In the genomic region with DNA sequence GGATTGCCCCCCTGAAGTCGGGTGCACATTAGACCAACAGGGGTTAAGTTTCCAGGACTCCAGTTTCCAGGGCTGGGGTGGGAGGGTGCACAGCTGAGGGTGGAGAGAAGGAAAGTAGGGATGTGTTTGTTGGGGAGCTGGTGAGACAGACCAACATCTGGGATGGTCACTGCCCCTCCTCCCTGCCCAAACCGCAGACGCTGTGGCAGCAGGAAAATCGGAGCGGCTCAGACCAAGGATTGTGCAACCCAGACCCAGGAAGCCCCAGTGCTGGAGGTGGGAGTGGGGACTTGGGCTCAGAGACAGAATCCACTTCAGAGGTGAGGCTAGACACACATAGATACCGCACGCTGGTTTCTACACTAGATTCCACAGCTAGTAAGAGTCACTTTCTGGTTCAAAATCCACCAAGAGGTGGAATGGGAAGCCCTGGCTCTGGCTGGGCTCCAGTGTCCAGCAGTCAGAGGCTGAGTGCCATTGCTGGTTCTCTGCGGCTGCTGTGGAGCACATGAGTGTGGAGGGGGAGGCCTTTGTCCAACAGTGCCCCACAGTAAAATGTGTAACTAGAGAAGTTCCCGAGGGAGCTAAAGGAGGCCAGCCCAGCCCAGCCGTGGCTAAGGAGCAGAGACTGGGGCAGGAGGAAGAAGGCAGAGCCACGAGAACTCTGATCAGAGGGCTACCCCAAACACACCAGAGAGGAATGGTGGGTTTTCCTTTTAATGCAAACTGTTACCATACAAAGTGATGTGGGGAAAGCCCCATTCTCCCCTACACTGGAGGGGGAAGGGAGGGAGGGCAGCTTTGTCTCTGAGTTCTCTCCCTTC, we compare ENCODE assay signal across 8 mouse cellular contexts. TPM values are rescaled to one million over a fixed set of nuclear protein-coding genes. Genes with fewer than 3 reads are reported as not detected.
DNase-seq lines count a peak whose midpoint lies in the region; ATAC-seq and TF ChIP-seq lines count a peak whose summit lies in the region.
"Had no signal": no experiment of that assay in that cellular context is flagged by ENCODE, and none has a peak within 500 bp of the region (broad histone marks: within the 10 kb centered on the region; RNA-seq: fewer than 3 reads in every experiment).

No protein-coding gene starts in this region.

- TF ChIP-seq CTCF in kidney, postnatal 0 days (IDR thresholded peaks at IDR 0.05; ENCODE audit: low read depth), result no peak
- no peak for TF ChIP-seq CTCF in thymus, adult 2 months (IDR thresholded peaks at IDR 0.05; ENCODE audit: borderline replicate concordance, control insufficient read depth, extremely low read depth, insufficient read depth, low read length, poor library complexity)

- WGBS in embryonic facial prominence, embryonic 10.5 days, result 5% methylated on average over 11 of the region's 11 CpGs
- WGBS in kidney, postnatal 0 days, result 8% methylated on average over 11 of the region's 11 CpGs
- WGBS in thymus, adult 2 months, result 69% methylated on average over 11 of the region's 11 CpGs

- peaks cover 70% of the 10 kb centered on the region for H3K4me1 ChIP-seq in embryonic facial prominence, embryonic 10.5 days
- H3K4me1 ChIP-seq in kidney, postnatal 0 days (replicated peaks; ENCODE audit: insufficient read depth, low read length), result peaks cover 15% of the 10 kb centered on the region; the same call in 1 of the 2 replicates
- H3K4me1 ChIP-seq in thymus, adult 2 months (replicated peaks; ENCODE audit: control insufficient read depth, insufficient read depth, low read length), result peaks cover 12% of the 10 kb centered on the region

- H3K27ac ChIP-seq in embryonic facial prominence, embryonic 10.5 days (replicated peaks), result peak overlapping the region; percentile 88
- peak overlapping the region; percentile 82 for H3K27ac ChIP-seq in kidney, postnatal 0 days
- no peak overlapping the region for H3K27ac ChIP-seq in thymus, adult 2 months (ENCODE audit: control insufficient read depth, insufficient read depth, low read length)

- no peaks in the 10 kb centered on the region for H3K27me3 ChIP-seq in embryonic facial prominence, embryonic 10.5 days (replicated peaks; ENCODE audit: low read depth, poor library complexity, severe bottlenecking)
- no peaks in the 10 kb centered on the region for H3K27me3 ChIP-seq in kidney, postnatal 0 days (ENCODE audit: insufficient read depth, low read length)
- no peaks in the 10 kb centered on the region for H3K27me3 ChIP-seq in thymus, adult 2 months (ENCODE audit: control insufficient read depth, insufficient read depth, low read length)

- no peak for TF ChIP-seq POLR2A in thymus, adult 2 months (IDR thresholded peaks at IDR 0.05; ENCODE audit: control insufficient read depth, extremely low read depth, insufficient read depth, low read length, poor library complexity)

- no peaks in the 10 kb centered on the region for H3K9me3 ChIP-seq in embryonic facial prominence, embryonic 10.5 days
- no peaks in the 10 kb centered on the region for H3K9me3 ChIP-seq in kidney, postnatal 0 days (replicated peaks; ENCODE audit: low read length)

- peak overlapping the region; percentile 67 for H3K4me2 ChIP-seq in kidney, postnatal 0 days (ENCODE audit: low read length)

- no peak for ATAC-seq in kidney, postnatal 0 days (replicated peaks; ENCODE audit: low FRiP score, low read depth)
- peak; percentile 18 for ATAC-seq in megakaryocyte progenitor cell, adult 5-6 weeks (replicated peaks; ENCODE audit: poor library complexity)

- peak; percentile 88 for DNase-seq in NIH3T3 (ENCODE audit: low read depth)
- peak; percentile 72 for DNase-seq in embryonic facial prominence, embryonic 10.5 days (ENCODE audit: low spot score)
- peak; percentile 50 to 65 for DNase-seq in heart, adult 9 months (ENCODE audit: low spot score in 2 of 2)
- peak; percentile 77 for DNase-seq in kidney, postnatal 0 days (ENCODE audit: low spot score)
- DNase-seq in thymus, adult 2 months, result no peak
- no peak for DNase-seq in cerebellum, postnatal 14 days

- H3K36me3 ChIP-seq in embryonic facial prominence, embryonic 10.5 days (replicated peaks), result peaks cover 13% of the 10 kb centered on the region
- H3K36me3 ChIP-seq in kidney, postnatal 0 days (ENCODE audit: insufficient read depth, low read length), result no peaks in the 10 kb centered on the region
- H3K36me3 ChIP-seq in thymus, adult 2 months (ENCODE audit: control insufficient read depth, insufficient read depth, low read length), result no peaks in the 10 kb centered on the region

- H3K4me3 ChIP-seq in embryonic facial prominence, embryonic 10.5 days, result peak overlapping the region; percentile 50
- H3K4me3 ChIP-seq in kidney, postnatal 0 days (replicated peaks; ENCODE audit: low read depth, low read length), result no peak overlapping the region
- no peak overlapping the region for H3K4me3 ChIP-seq in thymus, adult 2 months (ENCODE audit: control insufficient read depth, insufficient read depth, low read length)

- H3K9ac ChIP-seq in kidney, postnatal 0 days (ENCODE audit: low read depth, low read length), result peak overlapping the region; percentile 33

RNA-seq across cellular contexts. Expression of a gene that starts 2.9 kb away (rescaled TPM):
- 12.5 and 12.9 TPM in 2 replicates for polyA plus RNA-seq in embryonic facial prominence, embryonic 10.5 days (2016; fragmentation: Nextera tagmentation; extraction: Ambion mirVana)
- 48.5 and 51.2 TPM in 2 replicates for polyA plus RNA-seq in kidney, postnatal 0 days (2015; fragmentation: Nextera tagmentation; extraction: Ambion mirVana)
- 0.37 and 0.49 TPM in 2 replicates for total RNA-seq in megakaryocyte progenitor cell, adult 5-6 weeks (2015)
- 0.25 and 0.57 TPM in 2 replicates for total RNA-seq in megakaryocyte progenitor cell, adult 5-6 weeks (2017)
- polyA plus RNA-seq in thymus, adult 2 months (2012; rRNA removed), result 4.2 and 6.1 TPM in 2 replicates

RNA-seq across cellular contexts. Expression of a gene that starts 4.3 kb away (rescaled TPM):
- not detected in 2 replicates for polyA plus RNA-seq in embryonic facial prominence, embryonic 10.5 days (2016; fragmentation: Nextera tagmentation; extraction: Ambion mirVana)
- polyA plus RNA-seq in kidney, postnatal 0 days (2015; fragmentation: Nextera tagmentation; extraction: Ambion mirVana), result not detected in 2 replicates
- not detected in 2 replicates for total RNA-seq in megakaryocyte progenitor cell, adult 5-6 weeks (2015)
- not detected in 2 replicates for total RNA-seq in megakaryocyte progenitor cell, adult 5-6 weeks (2017)
- polyA plus RNA-seq in thymus, adult 2 months (2012; rRNA removed), result not detected in 2 replicates
- total RNA-seq: neutrophil, adult 5-6 weeks had no signal

RNA-seq across cellular contexts. Expression of a gene that starts 56.5 kb away (rescaled TPM):
- polyA plus RNA-seq in embryonic facial prominence, embryonic 10.5 days (2016; fragmentation: Nextera tagmentation; extraction: Ambion mirVana), result 9.9 TPM in 2 replicates
- 9.8 and 10.2 TPM in 2 replicates for polyA plus RNA-seq in kidney, postnatal 0 days (2015; fragmentation: Nextera tagmentation; extraction: Ambion mirVana)
- 141 and 146 TPM in 2 replicates for total RNA-seq in megakaryocyte progenitor cell, adult 5-6 weeks (2015)
- total RNA-seq in megakaryocyte progenitor cell, adult 5-6 weeks (2017), result 68.5 and 76.9 TPM in 2 replicates
- 172 and 231 TPM in 2 replicates for polyA plus RNA-seq in thymus, adult 2 months (2012; rRNA removed)

Comparison
In these comparisons a context has a peak if more than half of its experiments do, and no peak if none do; other contexts are left out.
1. DNase-seq: peak in NIH3T3 (single experiment), embryonic facial prominence, embryonic 10.5 days (single experiment), heart, adult 9 months (2 of 2) and kidney, postnatal 0 days (single experiment); none in thymus, adult 2 months (single experiment) and cerebellum, postnatal 14 days (0 of 2).
2. RNA of a gene that starts 56.5 kb away (polyA plus RNA-seq): 172 to 231 TPM in thymus, adult 2 months; 9.9 TPM in embryonic facial prominence, embryonic 10.5 days and 9.8 to 10.2 TPM in kidney, postnatal 0 days; every median in the first group is over 10 times any median in the second.